Mouse (Mus musculus): ENCODE measurements around the gene Vkorc1l1.

- TF ChIP-seq CTCF (IDR thresholded peaks at IDR 0.05; ENCODE audit: insufficient read depth, low read length) (no peak), POLR2A (IDR thresholded peaks at IDR 0.05; ENCODE audit: borderline replicate concordance, extremely low read depth, low read depth, low read length) (no peak)
Observed at GRCm38 (mm10) chr5:129943402-129943801, 1.6 kb downstream of the Vkorc1l1 start.

All from lung, adult 2 months (tissue).